Mouse (Mus musculus) heart, embryonic 15.5 days (tissue): Measurements from ENCODE around the gene Prr23a3. TPM values are rescaled to one million over a fixed set of nuclear protein-coding genes. Genes with fewer than 3 reads are reported as not detected.

ENCODE experiments used
- ATAC-seq: fragments of 200-750 bp; cut with Nextera tagmentation; replicated peaks from 2 replicates; pipeline ENCODE4 v1.8.0; 2017; ENCODE audit warnings: low read depth, moderate TSS enrichment; ENCODE audit not compliant: insufficient number of reproducible peaks, insufficient read depth, low FRiP score
- H3K27ac ChIP-seq: fragments of 300-500 bp; sonication (generic); 2 replicates; pipeline ENCODE4 v1.5.1; 2015; ENCODE audit warnings: mild to moderate bottlenecking, inconsistent platforms
- H3K27me3 ChIP-seq: fragments of 300-500 bp; sonication (generic); 2 replicates; pipeline ENCODE4 v1.6.1; 2015; ENCODE audit warnings: inconsistent platforms
- H3K36me3 ChIP-seq: fragments of 300-500 bp; sonication (generic); 2 replicates; pipeline ENCODE4 v1.6.1; 2015; ENCODE audit warnings: mild to moderate bottlenecking, inconsistent platforms
- H3K4me1 ChIP-seq: fragments of 300-500 bp; sonication (generic); replicated peaks from 2 replicates; pipeline ENCODE4 v1.6.1; 2015; ENCODE audit warnings: inconsistent platforms
- H3K4me2 ChIP-seq: fragments of 300-500 bp; sonication (generic); 2 replicates; pipeline ENCODE4 v1.6.1; 2015; ENCODE audit warnings: inconsistent platforms, mild to moderate bottlenecking, moderate library complexity
- H3K4me3 ChIP-seq: fragments of 300-500 bp; sonication (generic); 2 replicates; pipeline ENCODE4 v1.5.1; 2015; ENCODE audit warnings: mild to moderate bottlenecking, inconsistent platforms
- H3K9ac ChIP-seq: fragments of 300-500 bp; sonication (generic); 2 replicates; pipeline ENCODE4 v1.6.1; 2015; ENCODE audit warnings: mild to moderate bottlenecking, inconsistent platforms
- H3K9me3 ChIP-seq: fragments of 300-500 bp; sonication (generic); replicated peaks from 2 replicates; pipeline ENCODE4 v1.6.1; 2016; ENCODE audit warnings: inconsistent platforms
- WGBS: fragments of 180-500 bp; shearing (Covaris S2); methylation state at CpG from one replicate; pipeline ENCODE4 v1.1.7; 2015; ENCODE audit warnings: mixed read lengths; 5-methylcytosine and 5-hydroxymethylcytosine counted together
- polyA plus RNA-seq: library from polyadenylated mRNA; unstranded; fragments of >200 nt; fragmentation: Nextera tagmentation; extraction: Ambion mirVana; gene quantifications from 2 replicates; pipeline ENCODE4 v1.2.1, GENCODE M21; 2015

Gene Prr23a3
- polyA plus RNA-seq = not detected in 2 replicates

GRCm38 (mm10) chr9:98864571-98864970, at the start of gene Prr23a3:
Gene Prr23a3, plus strand, starts transcription at chr9:98864767.
- H3K9me3 ChIP-seq = no peaks in the 10 kb centered on the region
- H3K27ac ChIP-seq = no peak within 1 kb of the TSS
- no peaks in the 10 kb centered on the region for H3K4me1 ChIP-seq
- WGBS = 38% methylated on average over 22 of the region's 22 CpGs
- 0 out of 2 replicates have a peak within 1 kb of the TSS, but pooled peaks have one; percentile 13 for H3K4me3 ChIP-seq
- ATAC-seq = no peak
- peak within 1 kb of the TSS; percentile 33 for H3K4me2 ChIP-seq
- no peaks in the 10 kb centered on the region for H3K36me3 ChIP-seq
- peaks cover 17% of the 10 kb centered on the region for H3K27me3 ChIP-seq
- H3K9ac ChIP-seq = no peak within 1 kb of the TSS

- H3K4me1 ChIP-seq = no peaks in the 10 kb centered on the region
- no peak for ATAC-seq
- no peak overlapping the region for H3K9ac ChIP-seq
- H3K27ac ChIP-seq = no peak overlapping the region
- H3K4me2 ChIP-seq = no peak overlapping the region
- WGBS = 66% methylated on average over 3 of the region's 3 CpGs
- H3K36me3 ChIP-seq = no peaks in the 10 kb centered on the region
- H3K27me3 ChIP-seq = no peaks in the 10 kb centered on the region
- no peaks in the 10 kb centered on the region for H3K9me3 ChIP-seq
- H3K4me3 ChIP-seq = no peak overlapping the region
Measured at GRCm38 (mm10) chr9:98816066-98816465, 48.5 kb upstream of the Prr23a3 start.

GRCm38 (mm10) chr9:98817592-98817991, 47.0 kb upstream of the Prr23a3 start:
- H3K4me3 ChIP-seq = no peak overlapping the region
- no peaks in the 10 kb centered on the region for H3K27me3 ChIP-seq
- ATAC-seq = no peak
- no peak overlapping the region for H3K27ac ChIP-seq
- no peaks in the 10 kb centered on the region for H3K4me1 ChIP-seq
- H3K9ac ChIP-seq = no peak overlapping the region
- H3K36me3 ChIP-seq = no peaks in the 10 kb centered on the region
- H3K9me3 ChIP-seq = no peaks in the 10 kb centered on the region
- WGBS = 76% methylated on average over 7 of the region's 7 CpGs
- H3K4me2 ChIP-seq = no peak overlapping the region

- Histone ChIP-seq H3K9me3 (no peaks in the 10 kb centered on the region), H3K27me3 (no peaks in the 10 kb centered on the region), H3K36me3 (no peaks in the 10 kb centered on the region), H3K9ac (no peak overlapping the region), H3K4me3 (no peak overlapping the region), H3K4me2 (no peak overlapping the region), H3K4me1 (no peaks in the 10 kb centered on the region), H3K27ac (no peak overlapping the region)
- 55% methylated on average over 5 of the region's 5 CpGs for WGBS
- ATAC-seq = no peak
Measured at GRCm38 (mm10) chr9:98818971-98819370, 45.6 kb upstream of the Prr23a3 start.

GRCm38 (mm10) chr9:98819481-98819880, 45.1 kb upstream of the Prr23a3 start:
- no peaks in the 10 kb centered on the region for H3K36me3 ChIP-seq
- ATAC-seq = no peak
- H3K9ac ChIP-seq = no peak overlapping the region
- H3K27me3 ChIP-seq = no peaks in the 10 kb centered on the region
- no peak overlapping the region for H3K4me2 ChIP-seq
- H3K27ac ChIP-seq = no peak overlapping the region
- H3K4me3 ChIP-seq = no peak overlapping the region
- H3K4me1 ChIP-seq = no peaks in the 10 kb centered on the region
- 78% methylated on average over 2 of the region's 2 CpGs for WGBS
- no peaks in the 10 kb centered on the region for H3K9me3 ChIP-seq

- no peak overlapping the region for H3K9ac ChIP-seq
- no peak overlapping the region for H3K27ac ChIP-seq
- no peaks in the 10 kb centered on the region for H3K4me1 ChIP-seq
- no peak overlapping the region for H3K4me2 ChIP-seq
- H3K4me3 ChIP-seq = no peak overlapping the region
- H3K27me3 ChIP-seq = no peaks in the 10 kb centered on the region
- no peak for ATAC-seq
- no peaks in the 10 kb centered on the region for H3K36me3 ChIP-seq
- no peaks in the 10 kb centered on the region for H3K9me3 ChIP-seq
- 86% methylated on average over 4 of the region's 4 CpGs for WGBS
Measured at GRCm38 (mm10) chr9:98820461-98820860, 44.1 kb upstream of the Prr23a3 start.

- H3K36me3 ChIP-seq = no peaks in the 10 kb centered on the region
- H3K27ac ChIP-seq = no peak overlapping the region
- no peak for ATAC-seq
Measured at GRCm38 (mm10) chr9:98821067-98821466, 43.5 kb upstream of the Prr23a3 start.

GRCm38 (mm10) chr9:98823805-98824204, 40.8 kb upstream of the Prr23a3 start:
- 88% methylated on average over 7 of the region's 7 CpGs for WGBS
- Histone ChIP-seq H3K4me3 (no peak overlapping the region), H3K4me2 (no peak overlapping the region), H3K4me1 (no peaks in the 10 kb centered on the region), H3K27me3 (no peaks in the 10 kb centered on the region), H3K27ac (no peak overlapping the region), H3K36me3 (no peaks in the 10 kb centered on the region), H3K9me3 (no peaks in the 10 kb centered on the region), H3K9ac (no peak overlapping the region)
- ATAC-seq = no peak

More at GRCm38 (mm10) chr9:98821067-98821466, 43.5 kb upstream of the Prr23a3 start:
- Histone ChIP-seq H3K9ac (no peak overlapping the region), H3K4me3 (no peak overlapping the region), H3K4me2 (no peak overlapping the region), H3K9me3 (no peaks in the 10 kb centered on the region), H3K27me3 (no peaks in the 10 kb centered on the region), H3K4me1 (no peaks in the 10 kb centered on the region)

- ATAC-seq = no peak
- no peak overlapping the region for H3K27ac ChIP-seq
- no peak overlapping the region for H3K4me3 ChIP-seq
- H3K4me1 ChIP-seq = no peaks in the 10 kb centered on the region
- H3K27me3 ChIP-seq = no peaks in the 10 kb centered on the region
- WGBS = 32% methylated on average over 5 of the region's 5 CpGs
- H3K4me2 ChIP-seq = no peak overlapping the region
- no peaks in the 10 kb centered on the region for H3K9me3 ChIP-seq
- H3K36me3 ChIP-seq = no peaks in the 10 kb centered on the region
- no peak overlapping the region for H3K9ac ChIP-seq
Measured at GRCm38 (mm10) chr9:98829508-98829907, 35.1 kb upstream of the Prr23a3 start.

GRCm38 (mm10) chr9:98837537-98838074, 27.0 kb upstream of the Prr23a3 start:
- 73% methylated on average over 7 of the region's 7 CpGs for WGBS
- Histone ChIP-seq H3K27me3 (peaks cover 7% of the 10 kb centered on the region), H3K36me3 (no peaks in the 10 kb centered on the region), H3K27ac (no peak overlapping the region), H3K4me1 (0 out of 2 replicates have a peak, but pooled peaks cover 2% of the 10 kb centered on the region), H3K4me2 (no peak overlapping the region), H3K9me3 (no peaks in the 10 kb centered on the region), H3K4me3 (no peak overlapping the region), H3K9ac (no peak overlapping the region)
- no peak for ATAC-seq

- H3K9ac ChIP-seq = no peak within 1 kb of the TSS
- 0 out of 2 replicates have a peak within 1 kb of the TSS, but pooled peaks have one; percentile 13 for H3K4me3 ChIP-seq
- H3K36me3 ChIP-seq = no peaks in the 10 kb centered on the region
- 0 out of 2 replicates have a peak, but pooled peaks cover 2% of the 10 kb centered on the region for H3K4me1 ChIP-seq
- peaks cover 7% of the 10 kb centered on the region for H3K27me3 ChIP-seq
- no peaks in the 10 kb centered on the region for H3K9me3 ChIP-seq
- 50% methylated on average over 22 of the region's 22 CpGs for WGBS
- no peak for ATAC-seq
- no peak within 1 kb of the TSS for H3K27ac ChIP-seq
- peak within 1 kb of the TSS; percentile 42 for H3K4me2 ChIP-seq
Measured at GRCm38 (mm10) chr9:98842117-98842516, 22.4 kb upstream of the Prr23a3 start, which contains the start of gene Prr23a1. Gene Prr23a1, plus strand, starts transcription at chr9:98842503.

- ATAC-seq = no peak
- Histone ChIP-seq H3K4me1 (no peaks in the 10 kb centered on the region), H3K27ac (no peak within 1 kb of the TSS), H3K9ac (no peak within 1 kb of the TSS), H3K36me3 (no peaks in the 10 kb centered on the region), H3K4me2 (no peak within 1 kb of the TSS), H3K9me3 (no peaks in the 10 kb centered on the region), H3K27me3 (no peaks in the 10 kb centered on the region), H3K4me3 (no peak within 1 kb of the TSS)
- WGBS = 68% methylated on average over 18 of the region's 18 CpGs
Measured at GRCm38 (mm10) chr9:98856210-98856609, 8.4 kb upstream of the Prr23a3 start, which contains the start of gene Prr23a2. Gene Prr23a2, plus strand, starts transcription at chr9:98856494.
